Mouse (Mus musculus) limb, embryonic 11.5 days (tissue): Measurements from ENCODE around the gene Srl. TPM values are rescaled to one million over a fixed set of nuclear protein-coding genes. Genes with fewer than 3 reads are reported as not detected.

ENCODE experiments used
- ATAC-seq: fragments of 200-750 bp; cut with Nextera tagmentation; 2 replicates; pipeline ENCODE4 v1.8.0; 2017; ENCODE audit warnings: low read depth; ENCODE audit not compliant: insufficient number of reproducible peaks, low FRiP score, low TSS enrichment
- DNase-seq: peaks from one replicate; pipeline ENCODE4 v3.0.0-alpha.2; 2015; ENCODE audit warnings: low spot score
- H3K27ac ChIP-seq: fragments of 300-500 bp; sonication (generic); replicated peaks from 2 replicates; pipeline ENCODE4 v1.5.1; 2014; ENCODE audit warnings: low read depth, mild to moderate bottlenecking, low read length
- H3K27me3 ChIP-seq: fragments of 300-500 bp; sonication (generic); 2 replicates; pipeline ENCODE4 v1.6.1; 2014; ENCODE audit warnings: mild to moderate bottlenecking, low read length, mixed read lengths; ENCODE audit not compliant: control insufficient read depth, insufficient read depth
- H3K36me3 ChIP-seq: fragments of 300-500 bp; sonication (generic); 2 replicates; pipeline ENCODE4 v1.6.1; 2014; ENCODE audit warnings: mild to moderate bottlenecking, low read length, moderate library complexity, mixed read lengths; ENCODE audit not compliant: control insufficient read depth, insufficient read depth
- H3K4me1 ChIP-seq: fragments of 300-500 bp; sonication (generic); 2 replicates; pipeline ENCODE4 v1.6.1; 2014; ENCODE audit warnings: low read length, mixed read lengths; ENCODE audit not compliant: control insufficient read depth, insufficient read depth
- H3K4me2 ChIP-seq: fragments of 300-500 bp; sonication (generic); 2 replicates; pipeline ENCODE4 v1.6.1; 2014; ENCODE audit warnings: low read depth, mild to moderate bottlenecking, moderate library complexity; ENCODE audit not compliant: severe bottlenecking
- H3K4me3 ChIP-seq: fragments of 300-500 bp; sonication (generic); 2 replicates; pipeline ENCODE4 v1.5.1; 2014; ENCODE audit warnings: low read depth, low read length
- H3K9ac ChIP-seq: fragments of 300-500 bp; sonication (generic); 2 replicates; pipeline ENCODE4 v1.6.1; 2014; ENCODE audit warnings: mild to moderate bottlenecking, low read length
- H3K9me3 ChIP-seq: fragments of 300-500 bp; sonication (generic); 2 replicates; pipeline ENCODE4 v1.6.1; 2016; ENCODE audit warnings: low read length; ENCODE audit not compliant: control insufficient read depth
- WGBS: fragments of 180-500 bp; shearing (Covaris S2); extraction: QIAGEN DNeasy Blood & Tissue Kit; methylation state at CpG from one replicate; pipeline ENCODE4 v1.1.7; 2014; 5-methylcytosine and 5-hydroxymethylcytosine counted together
- polyA plus RNA-seq: library from polyadenylated mRNA; unstranded; fragments of >200 nt; fragmentation: Nextera tagmentation; extraction: Ambion mirVana; gene quantifications from 2 replicates; pipeline ENCODE4 v1.2.1, GENCODE M21; 2014

Gene Srl
- polyA plus RNA-seq, 1 experiment from 2014 or later = 29.7 TPM

DNA sequence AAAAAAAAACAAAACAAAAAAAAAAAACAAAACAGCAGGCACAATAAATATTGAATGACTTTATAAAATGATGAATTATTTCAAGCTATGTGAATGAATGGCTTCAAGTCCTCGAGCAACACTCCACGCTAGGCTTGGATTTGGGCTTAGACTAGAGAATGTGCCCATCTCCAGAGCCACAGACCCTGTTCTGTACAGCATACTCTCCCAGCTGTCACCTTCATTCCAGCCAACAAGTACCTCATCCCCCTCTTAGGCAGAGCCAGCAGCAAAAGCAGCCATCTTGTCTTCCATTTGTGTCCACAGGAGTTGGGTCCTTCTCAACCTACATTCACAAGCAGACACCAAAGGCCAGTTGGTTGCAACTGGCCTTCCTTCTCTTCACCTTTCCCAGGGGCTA, 21.8 kb downstream of the Srl start:
- peaks cover 7% of the 10 kb centered on the region for H3K4me1 ChIP-seq
- 95% methylated on average over 2 of the region's 2 CpGs for WGBS
- DNase-seq = no peak

DNA sequence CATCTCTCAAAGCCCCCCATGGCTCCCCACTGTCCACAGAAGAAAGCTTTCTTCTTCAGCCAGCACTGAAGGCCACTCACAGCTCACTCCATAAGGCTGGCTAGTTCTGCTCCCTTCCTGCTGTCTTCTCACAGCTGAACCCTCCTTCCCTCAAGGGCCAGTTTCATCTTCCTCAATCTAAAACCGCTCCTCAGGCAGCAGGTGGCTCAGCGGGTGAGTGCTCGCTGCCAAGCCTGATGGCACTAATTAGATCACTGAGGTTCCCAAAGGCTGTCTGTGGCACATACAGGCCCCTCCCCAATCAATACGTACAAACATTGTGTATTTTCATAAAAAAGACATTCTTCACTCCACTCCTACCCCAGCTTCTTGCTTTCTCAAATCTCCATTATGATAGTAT, 22.5 kb downstream of the Srl start:
- Histone ChIP-seq H3K9me3 (no peaks in the 10 kb centered on the region), H3K27me3 (no peaks in the 10 kb centered on the region), H3K4me1 (peaks cover 7% of the 10 kb centered on the region), H3K4me2 (no peak overlapping the region), H3K36me3 (no peaks in the 10 kb centered on the region), H3K4me3 (no peak overlapping the region), H3K27ac (no peak overlapping the region), H3K9ac (no peak overlapping the region)
- no peak for ATAC-seq
- 85% methylated on average over 4 of the region's 4 CpGs for WGBS
- DNase-seq = no peak

More for the DNA sequence above, 21.8 kb downstream of the Srl start:
- H3K27ac ChIP-seq = no peak overlapping the region
- no peaks in the 10 kb centered on the region for H3K9me3 ChIP-seq
- H3K4me2 ChIP-seq = no peak overlapping the region
- H3K27me3 ChIP-seq = no peaks in the 10 kb centered on the region
- no peak overlapping the region for H3K4me3 ChIP-seq
- ATAC-seq = no peak
- H3K36me3 ChIP-seq = no peaks in the 10 kb centered on the region
- no peak overlapping the region for H3K9ac ChIP-seq

DNA sequence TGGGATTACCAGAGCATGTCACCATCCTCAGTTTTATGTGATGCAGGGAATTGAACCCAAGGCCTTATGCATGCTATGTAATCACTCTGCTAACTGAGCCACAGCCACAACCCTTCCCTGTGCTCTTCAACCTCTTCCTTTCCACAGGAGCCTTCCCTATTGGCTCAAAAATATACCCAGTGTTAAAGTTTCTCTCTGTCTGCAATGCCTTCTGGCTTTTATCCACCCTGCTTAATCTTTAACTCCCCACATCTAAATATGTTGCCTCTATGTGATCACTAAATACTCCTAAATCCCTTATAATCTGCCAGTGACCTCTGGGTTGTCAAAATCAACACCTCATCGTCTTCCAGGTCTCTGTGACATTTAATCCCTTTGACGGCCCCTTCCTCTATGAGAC, 23.7 kb downstream of the Srl start:
- H3K27me3 ChIP-seq = no peaks in the 10 kb centered on the region
- H3K4me1 ChIP-seq = peaks cover 7% of the 10 kb centered on the region
- H3K27ac ChIP-seq = no peak overlapping the region
- H3K4me2 ChIP-seq = no peak overlapping the region
- no peaks in the 10 kb centered on the region for H3K36me3 ChIP-seq
- DNase-seq = no peak
- no peak overlapping the region for H3K4me3 ChIP-seq
- H3K9ac ChIP-seq = no peak overlapping the region
- H3K9me3 ChIP-seq = no peaks in the 10 kb centered on the region
- 67% methylated on average over 2 of the region's 2 CpGs for WGBS
- ATAC-seq = no peak

DNA sequence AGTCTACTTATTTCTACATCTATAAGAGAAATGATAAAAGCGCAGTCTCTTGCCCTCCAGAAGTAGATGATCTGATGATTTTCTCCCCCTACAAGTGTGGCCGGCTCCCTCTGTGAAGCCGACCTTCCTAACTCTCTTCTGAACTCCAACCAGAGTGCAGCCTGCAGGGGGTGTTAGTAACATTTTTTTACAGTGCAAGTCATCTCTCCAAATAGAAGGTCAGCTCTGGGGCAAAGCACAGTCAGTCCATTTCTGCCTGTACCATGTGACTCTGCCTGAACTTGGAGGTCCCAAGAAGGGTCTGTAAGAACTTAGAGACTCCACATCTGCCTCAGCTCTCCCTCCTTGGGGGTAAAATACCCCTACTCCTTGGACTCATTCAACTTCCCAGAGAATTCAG, 27.2 kb downstream of the Srl start:
- Histone ChIP-seq H3K36me3 (no peaks in the 10 kb centered on the region), H3K4me3 (no peak overlapping the region), H3K4me1 (no peaks in the 10 kb centered on the region), H3K27me3 (no peaks in the 10 kb centered on the region), H3K27ac (no peak overlapping the region), H3K4me2 (no peak overlapping the region), H3K9ac (no peak overlapping the region), H3K9me3 (no peaks in the 10 kb centered on the region)
- DNase-seq (no peak), ATAC-seq (no peak)
- 89% methylated on average over 3 of the region's 3 CpGs for WGBS

DNA sequence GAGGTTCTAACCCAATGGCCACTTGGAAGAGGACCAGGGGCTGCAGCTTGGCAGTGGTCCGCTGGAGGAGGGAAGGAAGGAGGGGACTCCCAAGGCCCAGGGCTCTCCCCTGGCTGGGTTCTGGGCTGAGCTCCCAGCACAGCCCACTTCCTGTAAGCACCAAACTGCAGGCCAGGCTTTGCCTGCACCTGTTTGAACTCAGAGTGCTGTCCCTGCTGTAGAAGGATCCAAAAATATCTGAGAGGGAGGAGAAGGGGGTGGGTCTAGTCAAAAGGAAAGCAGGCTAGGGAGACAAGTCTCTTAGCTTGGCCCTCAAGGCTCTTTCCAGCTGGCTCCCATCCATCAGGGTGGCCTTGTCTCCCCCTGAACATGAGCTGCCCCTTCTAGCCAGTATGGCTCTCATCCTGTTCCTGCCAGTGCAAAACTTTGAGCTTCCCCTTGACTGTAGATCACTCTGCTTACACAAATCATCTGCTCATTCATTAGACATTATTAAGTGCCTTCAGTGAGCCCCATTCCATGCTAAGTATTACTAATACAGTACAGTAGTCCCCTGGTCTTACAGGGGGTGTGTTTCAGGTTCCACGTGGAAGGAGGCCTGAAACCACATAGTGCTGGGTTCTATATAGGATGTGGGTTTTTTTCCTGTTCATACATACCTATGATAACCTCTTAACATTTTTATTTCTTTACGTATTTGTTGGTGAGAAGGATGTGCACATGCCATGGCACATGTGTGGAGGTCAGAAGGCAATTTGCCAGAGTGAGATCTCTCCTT, 28.8 kb downstream of the Srl start:
- ATAC-seq = no peak
- H3K4me1 ChIP-seq = no peaks in the 10 kb centered on the region
- H3K27ac ChIP-seq = no peak overlapping the region
- H3K4me2 ChIP-seq = no peak overlapping the region
- no peak for DNase-seq
- no peaks in the 10 kb centered on the region for H3K36me3 ChIP-seq
- 78% methylated on average over 3 of the region's 3 CpGs for WGBS
- no peak overlapping the region for H3K4me3 ChIP-seq
- no peaks in the 10 kb centered on the region for H3K9me3 ChIP-seq
- no peak overlapping the region for H3K9ac ChIP-seq
- H3K27me3 ChIP-seq = no peaks in the 10 kb centered on the region

DNA sequence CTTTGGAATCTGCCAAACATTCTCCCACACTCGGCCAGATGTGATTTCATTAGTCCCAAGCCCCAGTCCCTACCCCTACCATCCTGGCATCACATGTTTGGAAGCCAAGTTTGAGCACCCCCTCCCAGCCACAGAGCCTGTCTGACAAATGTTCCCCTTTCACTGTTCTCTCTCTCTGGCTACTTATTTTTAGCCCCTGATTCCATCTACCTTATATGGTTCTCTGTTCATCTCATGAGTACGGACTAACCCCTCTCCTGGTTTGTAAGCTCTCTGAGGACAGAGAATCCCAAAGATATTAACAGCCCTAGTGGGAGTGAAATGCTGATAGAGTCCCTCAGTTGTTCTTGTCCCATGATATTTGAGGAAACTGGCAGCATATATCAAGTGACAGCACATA, 30.2 kb downstream of the Srl start:
- Histone ChIP-seq H3K9ac (no peak overlapping the region), H3K4me1 (no peaks in the 10 kb centered on the region), H3K9me3 (no peaks in the 10 kb centered on the region), H3K27me3 (no peaks in the 10 kb centered on the region), H3K27ac (no peak overlapping the region), H3K4me3 (no peak overlapping the region), H3K4me2 (no peak overlapping the region), H3K36me3 (no peaks in the 10 kb centered on the region)
- no peak for DNase-seq
- ATAC-seq = no peak
- 79% methylated on average over 2 of the region's 2 CpGs for WGBS

DNA sequence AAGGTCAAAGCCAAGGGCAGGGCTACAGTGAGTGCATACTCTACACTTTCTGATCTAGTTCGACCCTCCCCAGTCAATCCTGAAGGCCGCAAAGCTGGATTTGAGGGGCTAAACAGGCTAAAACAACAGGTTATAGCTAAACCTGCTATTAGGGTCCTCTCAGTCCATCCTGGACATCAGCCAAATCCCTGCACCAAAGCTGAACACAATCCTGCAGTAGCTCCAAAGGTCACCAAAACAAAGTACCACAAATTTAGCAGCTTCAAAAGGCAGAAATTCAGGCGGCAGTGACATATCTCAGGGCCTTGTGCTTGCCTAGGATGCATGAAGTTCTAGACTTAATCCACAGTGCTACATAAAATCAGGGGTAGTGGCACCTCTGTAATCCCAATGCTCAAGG, 35.4 kb downstream of the Srl start:
- ATAC-seq = no peak
- 81% methylated on average over 3 of the region's 3 CpGs for WGBS
- H3K27ac ChIP-seq = no peak overlapping the region

DNA sequence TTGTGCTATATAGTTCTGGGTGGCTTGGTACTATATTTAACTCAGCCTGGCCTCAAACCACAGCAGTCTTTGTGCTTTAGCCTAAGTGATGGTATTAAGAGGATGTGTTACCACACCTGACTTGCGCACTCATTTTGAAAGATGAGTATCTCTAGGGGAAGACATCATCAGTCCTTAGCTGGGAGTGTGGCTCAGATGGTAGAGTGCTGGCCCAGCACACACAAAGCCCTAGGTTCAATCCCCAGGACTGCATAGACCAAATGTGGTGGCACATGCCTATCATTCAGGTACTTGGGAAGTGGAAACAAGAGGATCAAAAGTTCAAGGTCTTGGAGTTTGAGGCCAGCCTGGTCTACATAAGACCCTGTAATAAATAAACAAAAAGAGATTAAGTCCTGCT, 38.1 kb downstream of the Srl start:
- DNase-seq = no peak
- Histone ChIP-seq H3K4me3 (no peak overlapping the region), H3K4me1 (no peaks in the 10 kb centered on the region), H3K36me3 (no peaks in the 10 kb centered on the region), H3K27me3 (no peaks in the 10 kb centered on the region), H3K27ac (no peak overlapping the region), H3K9me3 (no peaks in the 10 kb centered on the region), H3K4me2 (no peak overlapping the region), H3K9ac (no peak overlapping the region)
- no peak for ATAC-seq
- WGBS = 91% methylated on average over 1 of the region's 1 CpGs

More for the DNA sequence above, 35.4 kb downstream of the Srl start:
- H3K9me3 ChIP-seq = no peaks in the 10 kb centered on the region
- H3K4me1 ChIP-seq = no peaks in the 10 kb centered on the region
- no peak for DNase-seq
- no peaks in the 10 kb centered on the region for H3K36me3 ChIP-seq
- H3K4me2 ChIP-seq = no peak overlapping the region
- no peak overlapping the region for H3K9ac ChIP-seq
- no peak overlapping the region for H3K4me3 ChIP-seq
- no peaks in the 10 kb centered on the region for H3K27me3 ChIP-seq

DNA sequence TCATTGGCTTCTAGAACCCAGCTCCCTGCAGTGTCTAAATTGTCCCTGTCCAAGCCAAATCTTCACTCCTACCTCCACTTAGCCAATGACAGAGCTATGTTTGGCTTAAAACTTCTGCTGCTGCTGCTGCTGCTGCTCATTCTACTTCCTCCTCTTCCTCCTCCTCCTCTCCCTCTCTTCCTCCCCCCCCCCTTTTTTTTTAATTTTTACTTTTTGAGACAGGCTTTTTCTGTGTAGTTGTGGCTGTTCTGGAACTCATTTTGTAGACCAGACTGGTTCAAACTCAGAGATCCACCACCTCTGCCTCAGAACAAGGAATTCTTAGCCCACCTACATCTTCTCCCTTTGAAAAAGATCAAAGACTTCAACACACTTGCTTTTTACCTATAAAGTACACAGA, 39.0 kb downstream of the Srl start:
- no peak overlapping the region for H3K4me2 ChIP-seq
- no peaks in the 10 kb centered on the region for H3K4me1 ChIP-seq
- H3K9ac ChIP-seq = no peak overlapping the region
- no peaks in the 10 kb centered on the region for H3K36me3 ChIP-seq
- H3K27me3 ChIP-seq = no peaks in the 10 kb centered on the region
- no peak overlapping the region for H3K4me3 ChIP-seq
- DNase-seq (no peak), ATAC-seq (no peak)
- H3K9me3 ChIP-seq = no peaks in the 10 kb centered on the region
- H3K27ac ChIP-seq = no peak overlapping the region
